Mouse (Mus musculus) left cerebral cortex, postnatal 14 days (tissue): Measurements from ENCODE around the gene Hivep3. TPM values are rescaled to one million over a fixed set of nuclear protein-coding genes. Genes with fewer than 3 reads are reported as not detected.
A peak's percentile ranks its signal among the peaks of the same experiment; 100 is the strongest.

Experiments used
- DNase-seq, 2 experiments: peaks; one replicate each; pipeline ENCODE4 v3.0.0; 2021 to 2022; ENCODE audit warnings: low spot score in 2 of 2, mixed read lengths in 1 of 2
- intact Hi-C: fragments of 180-260 bp; cut with DNase I; formaldehyde crosslinking; loops from one replicate; pipeline ENCODE4 v1.15.1; 2025
- total RNA-seq, 2 experiments: library from RNA; stranded (reverse); gene quantifications; 2 replicates each; pipeline ENCODE4 v1.2.3; 2021

Gene Hivep3
- total RNA-seq, 2 experiments from 2014 or later: 65.4 to 79.8 TPM

GRCm38 (mm10) chr4:120022392-120022791 is 288.8 kb downstream of the Hivep3 start:
- DNase-seq: no peak
- intact Hi-C loops: no loop called here

- DNase-seq: no peak
Measured at GRCm38 (mm10) chr4:120023221-120023840, 289.7 kb downstream of the Hivep3 start.

GRCm38 (mm10) chr4:120024071-120024470 is 290.5 kb downstream of the Hivep3 start:
- intact Hi-C loops: no loop called here
- DNase-seq: peak; percentile 78 to 86

More at GRCm38 (mm10) chr4:120023221-120023840, 289.7 kb downstream of the Hivep3 start:
- intact Hi-C loops: no loop called here

- DNase-seq: no peak
- intact Hi-C loops: no loop called here
Measured at GRCm38 (mm10) chr4:120027671-120028070, 294.1 kb downstream of the Hivep3 start.

- no peak for DNase-seq
- intact Hi-C loops: loop anchor here (5.0 to 10.0 kb wide), 2 partner anchors 63 to 215 kb away; no protein-coding TSS in a partner anchor
Measured at GRCm38 (mm10) chr4:120029937-120030336, 296.4 kb downstream of the Hivep3 start.

DNA sequence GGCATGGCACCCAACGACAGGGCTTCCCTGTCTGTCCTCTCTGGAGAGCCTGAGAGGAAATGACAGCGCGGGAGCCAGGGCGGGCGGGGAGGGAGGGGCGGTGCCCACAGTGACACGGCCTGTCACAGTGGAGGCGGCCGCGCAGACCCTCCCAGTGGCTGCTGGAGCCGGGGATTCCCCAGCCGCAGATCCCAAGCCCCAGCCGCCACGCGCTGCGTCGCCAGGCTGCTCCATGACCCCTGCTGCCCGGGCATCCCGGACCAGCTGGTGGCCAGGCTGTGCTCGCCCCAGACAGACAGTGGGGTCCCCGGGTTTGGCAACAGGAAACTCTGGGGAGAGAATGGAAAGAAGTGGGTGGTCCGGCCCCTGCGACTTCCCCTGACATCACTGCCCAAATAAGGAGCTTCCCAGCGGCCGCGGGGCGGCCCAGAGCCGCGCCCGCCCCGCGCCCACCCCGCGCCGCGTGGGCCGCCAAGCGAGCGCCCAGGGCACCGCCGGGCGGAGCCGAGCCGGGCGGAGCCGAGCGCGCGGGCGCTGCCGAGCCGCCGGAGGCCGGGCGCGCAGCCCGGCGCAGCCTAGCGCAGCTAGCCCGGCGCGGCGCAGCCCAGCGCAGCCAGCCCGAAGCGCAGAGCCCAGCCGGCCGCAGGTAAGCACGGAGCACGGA is 298.9 kb downstream of the Hivep3 start:
- DNase-seq: peak; percentile 49 to 65
- intact Hi-C loops: loop anchor here (5.0 to 10.0 kb wide), 2 partner anchors 65 to 218 kb away; no protein-coding TSS in a partner anchor

DNA sequence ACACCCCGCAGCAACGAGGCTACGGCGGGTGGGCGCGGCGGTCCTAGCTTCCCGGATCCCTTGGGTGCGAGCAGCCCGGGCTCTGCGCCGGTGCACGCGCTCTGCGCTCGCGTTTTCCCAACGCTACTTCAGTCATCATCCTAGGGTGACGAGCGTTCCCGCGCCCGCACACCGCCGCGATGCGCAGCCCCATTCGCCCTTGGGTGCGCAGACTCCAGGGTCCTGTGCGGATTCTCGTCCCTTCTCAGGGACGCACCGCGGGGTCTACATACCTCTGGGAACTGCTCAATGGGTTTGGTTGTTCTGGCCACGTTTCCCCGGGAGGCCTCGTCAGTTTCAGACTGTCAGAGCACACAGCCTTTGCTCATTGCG is 299.4 kb downstream of the Hivep3 start:
- intact Hi-C loops: loop anchor here (5.0 to 10.0 kb wide), 2 partner anchors 66 to 218 kb away; no protein-coding TSS in a partner anchor
- peak; percentile 61 to 63 for DNase-seq

- intact Hi-C loops: loop anchor here (10.0 kb wide), 1 partner anchor 221 kb away; no protein-coding TSS in a partner anchor
- no peak for DNase-seq
Measured at GRCm38 (mm10) chr4:120036294-120036693, 302.7 kb downstream of the Hivep3 start.

GRCm38 (mm10) chr4:120037007-120037406 is 303.4 kb downstream of the Hivep3 start:
- intact Hi-C loops: loop anchor here (10.0 kb wide), 1 partner anchor 222 kb away; no protein-coding TSS in a partner anchor
- DNase-seq: no peak

DNA sequence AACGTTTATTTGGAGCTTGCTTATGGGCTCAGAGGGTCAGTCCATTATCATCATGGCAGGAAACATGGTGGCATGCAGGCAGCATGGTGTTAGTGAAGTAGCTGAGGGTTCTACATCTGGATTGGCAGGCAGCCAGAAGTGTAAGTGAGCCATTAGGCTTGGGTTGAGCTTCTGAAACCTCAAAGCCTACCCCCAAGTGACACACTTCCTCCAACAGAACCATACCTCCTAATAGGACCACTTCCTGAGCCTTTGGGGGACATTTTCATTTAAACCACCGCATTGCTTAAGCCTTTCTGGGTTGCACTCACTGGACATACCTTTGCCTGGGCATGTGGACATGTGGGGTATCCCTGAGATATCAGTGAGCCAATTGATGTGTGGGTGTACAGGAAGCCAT is 307.9 kb downstream of the Hivep3 start:
- DNase-seq: no peak
- intact Hi-C loops: no loop called here

DNA sequence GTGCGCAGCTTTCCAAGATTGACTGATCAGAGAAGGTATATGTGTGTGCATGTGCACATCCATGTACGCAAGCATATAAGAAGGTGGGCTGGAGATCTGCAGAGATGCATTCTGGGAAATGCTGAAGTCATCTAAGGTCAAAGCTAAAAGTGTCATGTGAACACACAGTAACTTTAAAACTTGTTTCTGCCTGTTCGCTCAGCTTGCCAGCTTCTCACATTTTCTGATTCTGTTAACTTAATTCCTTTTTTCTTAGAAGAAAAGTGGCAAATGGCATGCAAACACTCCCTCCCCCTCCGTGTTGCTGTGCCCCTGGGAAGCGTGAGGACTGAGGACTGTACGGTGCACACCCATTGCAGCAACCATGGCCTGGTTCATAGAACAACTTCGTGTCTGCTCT is 308.9 kb downstream of the Hivep3 start:
- DNase-seq: peak in 1 of 2 experiments; percentile 77
- intact Hi-C loops: no loop called here

GRCm38 (mm10) chr4:120044612-120045011 is 311.0 kb downstream of the Hivep3 start:
- no peak for DNase-seq
- intact Hi-C loops: no loop called here

DNA sequence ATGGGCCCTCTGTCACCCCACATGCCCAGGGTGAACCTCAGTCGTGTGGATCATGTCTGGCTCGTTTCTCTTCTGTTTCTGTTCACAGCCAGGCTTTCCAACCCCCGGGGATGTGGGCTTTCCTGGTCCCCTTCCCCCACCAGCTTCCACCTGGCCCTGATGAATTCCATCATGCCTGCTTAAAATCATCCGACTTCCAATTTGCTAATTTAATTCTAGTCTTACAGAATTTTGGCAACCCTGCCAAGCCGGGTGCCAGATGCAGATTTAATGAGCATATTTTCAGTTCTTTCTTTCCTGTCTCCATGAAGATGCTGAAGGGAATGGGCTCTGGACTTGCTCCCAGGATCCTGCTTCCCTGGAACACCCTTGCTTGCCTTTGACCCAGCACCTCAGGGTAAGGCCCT is 311.6 kb downstream of the Hivep3 start:
- DNase-seq: peak; percentile 81 to 91
- intact Hi-C loops: no loop called here

DNA sequence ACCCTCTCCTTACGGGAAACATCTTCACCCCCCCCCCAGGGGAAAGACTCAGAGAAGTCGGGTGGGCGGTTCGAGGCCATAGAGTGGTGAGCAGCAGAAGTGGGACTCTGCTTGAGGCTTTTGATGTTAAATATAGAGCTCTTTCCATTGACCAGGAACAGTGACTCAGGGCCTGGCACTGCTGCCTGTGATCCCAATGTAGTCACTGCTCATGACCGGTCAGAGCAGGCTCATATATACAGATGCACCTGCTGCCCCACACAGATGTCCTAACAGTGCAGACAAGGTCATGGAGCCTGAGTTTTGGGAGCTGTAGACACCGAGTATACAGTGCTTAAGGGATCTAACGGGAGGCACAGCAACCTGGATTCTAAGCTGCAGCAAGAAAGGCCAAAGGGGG is 312.3 kb downstream of the Hivep3 start:
- DNase-seq: no peak
- intact Hi-C loops: no loop called here

GRCm38 (mm10) chr4:120047060-120047459 is 313.5 kb downstream of the Hivep3 start:
- intact Hi-C loops: no loop called here
- DNase-seq: peak; percentile 45 to 55

GRCm38 (mm10) chr4:120048274-120048673 is 314.7 kb downstream of the Hivep3 start:
- DNase-seq: no peak
- intact Hi-C loops: no loop called here

- intact Hi-C loops: no loop called here
- DNase-seq: no peak
Measured at GRCm38 (mm10) chr4:120049857-120050256, 316.3 kb downstream of the Hivep3 start.

DNA sequence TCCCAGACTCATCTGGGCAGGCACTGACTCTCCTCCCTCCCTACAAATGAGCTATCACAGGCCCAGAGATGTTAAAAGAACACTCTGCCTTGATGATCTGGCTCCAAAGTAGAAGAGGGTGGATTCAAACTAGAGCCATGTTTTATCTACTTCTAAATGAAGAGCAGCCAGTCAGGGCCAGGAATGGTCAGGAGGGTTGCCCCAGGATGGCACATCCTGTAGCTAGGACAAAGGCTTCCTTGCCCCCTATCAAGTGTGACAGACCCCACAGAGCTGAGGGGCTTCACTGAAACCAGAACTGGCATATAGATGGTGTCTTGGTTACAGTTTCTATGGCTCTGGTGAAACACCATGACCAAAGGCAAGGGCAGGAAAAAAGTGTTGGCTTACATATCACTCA is 318.9 kb downstream of the Hivep3 start:
- intact Hi-C loops: no loop called here
- no peak for DNase-seq

DNA sequence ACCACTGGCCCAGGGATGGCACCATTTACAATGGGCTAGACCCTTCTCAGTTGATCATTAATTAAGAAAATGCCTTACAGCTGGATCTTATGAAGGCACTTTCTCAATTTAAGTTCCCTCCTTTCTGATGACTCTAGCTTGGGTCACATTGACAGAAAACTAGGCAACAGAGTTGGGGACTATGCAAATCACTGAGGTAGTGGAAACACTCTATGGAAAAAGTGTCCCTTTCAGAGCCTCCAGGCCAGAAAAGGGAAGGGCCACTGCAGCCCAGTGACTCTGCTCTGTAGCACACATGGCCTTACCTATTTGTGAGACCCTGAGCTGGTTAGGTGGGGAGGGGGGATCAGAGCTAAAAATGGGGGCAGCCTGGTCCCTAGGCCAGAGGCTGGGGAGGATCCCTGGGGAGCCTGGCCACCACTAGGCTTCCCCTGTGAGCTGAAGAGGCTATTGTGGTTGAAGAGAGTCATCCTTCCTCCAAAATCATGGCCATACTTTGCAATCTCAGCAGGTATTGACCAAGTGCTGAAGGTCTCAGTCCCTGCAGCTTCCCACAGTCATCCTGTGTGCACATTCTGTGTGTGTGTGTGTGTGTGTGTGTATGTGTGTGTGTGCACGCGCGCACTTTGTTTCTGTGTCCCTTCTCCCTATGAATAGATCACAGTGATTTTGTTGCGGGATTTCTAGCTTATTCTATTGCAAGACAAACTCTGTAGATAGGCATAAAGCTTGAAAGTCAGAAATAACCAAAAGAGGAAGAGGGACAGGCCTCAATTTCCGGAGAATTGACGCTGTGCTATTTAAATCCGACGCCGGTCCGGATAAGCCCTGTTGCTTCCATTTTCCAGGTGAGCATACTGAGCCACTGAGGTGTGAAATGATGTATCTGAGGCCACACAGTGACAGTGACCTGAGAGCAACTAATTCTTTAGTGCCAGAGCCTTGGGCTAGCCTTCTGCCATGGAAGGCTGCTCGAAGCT is 319.7 kb downstream of the Hivep3 start:
- intact Hi-C loops: no loop called here
- no peak for DNase-seq

- intact Hi-C loops: no loop called here
- DNase-seq: no peak
Measured at GRCm38 (mm10) chr4:120054145-120054544, 320.6 kb downstream of the Hivep3 start.
